Mouse (Mus musculus) thymus, adult 2 months (tissue): ENCODE results near the gene Fam83g. TPM values are rescaled to one million over a fixed set of nuclear protein-coding genes. Genes with fewer than 3 reads are reported as not detected.

ENCODE experiments used
- DNase-seq: peaks from one replicate; pipeline ENCODE4 v3.0.0; 2021
- H3K27ac ChIP-seq: fragments of 200-500 bp; 2 replicates; pipeline ENCODE4 v1.5.1; 2012; ENCODE audit warnings: low read length, control low read depth; ENCODE audit not compliant: control insufficient read depth, insufficient read depth
- H3K27me3 ChIP-seq: fragments of 200-500 bp; 2 replicates; pipeline ENCODE4 v1.6.1; 2012; ENCODE audit warnings: mild to moderate bottlenecking, low read length, moderate library complexity, mixed read lengths; ENCODE audit not compliant: control insufficient read depth, insufficient read depth
- H3K36me3 ChIP-seq: fragments of 200-500 bp; 2 replicates; pipeline ENCODE4 v1.6.1; 2012; ENCODE audit warnings: mild to moderate bottlenecking, low read length, moderate library complexity; ENCODE audit not compliant: control insufficient read depth, insufficient read depth
- H3K4me1 ChIP-seq: fragments of 200-500 bp; replicated peaks from 2 replicates; pipeline ENCODE4 v1.6.1; 2012; ENCODE audit warnings: low read length; ENCODE audit not compliant: control insufficient read depth, insufficient read depth
- H3K4me3 ChIP-seq: fragments of 200-500 bp; 2 replicates; pipeline ENCODE4 v1.5.1; 2012; ENCODE audit warnings: mild to moderate bottlenecking, low read length, control low read depth, moderate library complexity; ENCODE audit not compliant: control insufficient read depth, insufficient read depth
- CTCF ChIP-seq: fragments of 200-500 bp; IDR thresholded peaks from 2 replicates; pipeline ENCODE4 v1.5.1; 2012; ENCODE audit warnings: mild to moderate bottlenecking, control low read depth, low read length, moderate library complexity, borderline replicate concordance; ENCODE audit not compliant: control insufficient read depth, poor library complexity, insufficient read depth; ENCODE audit errors: extremely low read depth
- POLR2A ChIP-seq: fragments of 200-500 bp; IDR thresholded peaks from 2 replicates; pipeline ENCODE4 v1.6.1; 2012; ENCODE audit warnings: mild to moderate bottlenecking, low read length, control low read depth, moderate library complexity; ENCODE audit not compliant: control insufficient read depth, poor library complexity, insufficient read depth; ENCODE audit errors: extremely low read depth
- WGBS: fragments of 180-500 bp; shearing (Covaris S2); methylation state at CpG from one replicate; pipeline ENCODE4 v1.1.7; 2018; 5-methylcytosine and 5-hydroxymethylcytosine counted together
- polyA plus RNA-seq: library from polyadenylated mRNA; depleted of rRNA; stranded (reverse); fragments of >200 nt; gene quantifications from 2 replicates; pipeline ENCODE4 v1.2.3, GENCODE M21; 2012

Gene Fam83g
- polyA plus RNA-seq, 1 experiment: 9.5 TPM

DNA sequence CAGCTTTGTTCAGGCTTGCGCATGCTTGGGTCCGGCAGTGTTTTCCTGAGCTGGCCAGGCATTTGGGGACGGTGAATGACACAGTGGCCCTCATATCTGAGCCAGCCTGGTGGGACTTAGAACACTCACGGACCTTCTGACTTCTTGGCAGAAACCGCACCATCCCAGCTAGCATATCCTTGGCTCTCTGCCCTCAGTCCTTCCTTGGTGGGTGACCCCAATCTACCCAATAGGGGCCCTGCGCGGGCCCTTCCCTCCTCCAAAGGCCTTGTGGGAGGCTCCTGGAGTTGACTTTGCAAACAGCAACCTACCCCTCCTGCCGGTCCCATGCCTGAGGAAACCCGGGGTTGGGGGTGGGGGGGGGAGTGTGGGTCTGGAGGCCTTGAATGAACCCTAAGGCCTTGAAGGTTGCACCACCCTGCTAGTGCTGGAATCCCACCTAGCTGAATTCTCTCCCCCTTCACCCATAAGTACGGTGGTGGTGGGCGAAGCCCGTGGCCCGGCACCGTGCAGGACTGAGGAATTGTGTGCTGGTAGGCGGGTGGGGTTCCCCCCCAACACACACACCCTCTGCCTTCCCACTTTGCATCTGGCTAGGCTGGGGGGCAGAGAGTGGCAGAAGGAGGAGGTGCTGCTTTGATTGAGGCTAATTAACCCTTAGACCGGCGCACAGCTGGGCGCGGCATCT, 9.6 kb upstream of the Fam83g start:
- no peak for TF ChIP-seq CTCF
- TF ChIP-seq POLR2A: no peak
- Histone ChIP-seq H3K36me3 (peaks cover 22% of the 10 kb centered on the region), H3K27ac (no peak overlapping the region), H3K27me3 (no peaks in the 10 kb centered on the region), H3K4me1 (peaks cover 24% of the 10 kb centered on the region), H3K4me3 (no peak overlapping the region)
- 67% methylated on average over 19 of the region's 19 CpGs for WGBS
- no peak for DNase-seq

GRCm38 (mm10) chr11:61674839-61675159, 9.1 kb upstream of the Fam83g start:
- DNase-seq: no peak
- WGBS: 47% methylated on average over 8 of the region's 8 CpGs
- Histone ChIP-seq H3K27me3 (no peaks in the 10 kb centered on the region), H3K4me3 (no peak overlapping the region), H3K36me3 (peaks cover 22% of the 10 kb centered on the region), H3K27ac (no peak overlapping the region), H3K4me1 (peaks cover 19% of the 10 kb centered on the region)
- TF ChIP-seq CTCF (no peak), POLR2A (no peak)

DNA sequence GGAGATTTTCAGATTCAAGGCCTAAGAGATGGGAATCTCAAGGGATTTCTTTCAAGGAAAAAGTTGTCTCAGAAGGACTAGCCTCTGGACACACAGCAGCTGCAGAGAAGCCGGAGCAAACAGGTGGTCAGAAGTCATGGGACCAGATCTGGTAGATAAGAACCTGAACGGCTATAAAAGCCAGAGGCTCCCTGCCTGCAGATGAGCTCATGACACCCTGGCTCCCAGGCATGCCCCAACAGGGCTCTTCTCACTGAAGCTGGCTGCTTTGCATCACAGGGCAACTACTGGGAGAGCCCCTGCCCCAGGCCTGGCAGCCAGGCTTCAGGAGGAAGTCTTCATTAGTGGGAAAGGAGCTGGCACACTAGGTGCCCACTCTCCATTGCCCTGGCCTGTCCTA, 8.6 kb upstream of the Fam83g start:
- WGBS: 83% methylated on average over 2 of the region's 2 CpGs
- peaks cover 17% of the 10 kb centered on the region for H3K36me3 ChIP-seq
- TF ChIP-seq POLR2A (no peak), CTCF (no peak)
- H3K27ac ChIP-seq: no peak overlapping the region
- H3K27me3 ChIP-seq: no peaks in the 10 kb centered on the region
- DNase-seq: no peak
- no peak overlapping the region for H3K4me3 ChIP-seq
- peaks cover 14% of the 10 kb centered on the region; the same call in 1 of the 2 replicates for H3K4me1 ChIP-seq

GRCm38 (mm10) chr11:61676216-61676854, 7.6 kb upstream of the Fam83g start:
- 86% methylated on average over 7 of the region's 7 CpGs for WGBS
- peaks cover 9% of the 10 kb centered on the region for H3K36me3 ChIP-seq
- TF ChIP-seq POLR2A: no peak
- TF ChIP-seq CTCF: no peak
- no peak overlapping the region for H3K4me3 ChIP-seq
- no peak overlapping the region for H3K27ac ChIP-seq
- no peaks in the 10 kb centered on the region for H3K27me3 ChIP-seq
- no peak for DNase-seq
- H3K4me1 ChIP-seq: peaks cover 11% of the 10 kb centered on the region; the same call in 1 of the 2 replicates

DNA sequence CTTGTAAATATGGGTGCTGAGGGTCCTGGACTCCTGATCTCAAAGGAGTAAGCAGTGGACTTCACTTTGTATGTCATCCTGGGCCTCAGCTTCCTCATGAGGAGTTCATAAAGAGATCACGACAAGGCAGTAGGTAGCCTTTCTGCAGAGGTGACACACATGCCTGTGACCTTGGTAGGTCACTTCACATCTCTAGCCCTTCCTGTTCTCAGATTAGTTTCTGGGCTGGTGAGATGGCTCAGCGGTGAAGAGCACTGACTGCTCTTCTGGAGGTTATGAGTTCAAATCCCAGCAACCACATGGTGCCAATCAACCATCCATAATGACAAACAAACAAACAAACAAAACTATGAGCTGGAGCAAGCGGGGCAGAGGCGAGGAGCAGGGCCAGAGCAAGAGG, 6.2 kb upstream of the Fam83g start:
- 90% methylated on average over 4 of the region's 4 CpGs for WGBS

GRCm38 (mm10) chr11:61679091-61679866, 4.6 kb upstream of the Fam83g start:
- no peaks in the 10 kb centered on the region for H3K27me3 ChIP-seq
- TF ChIP-seq CTCF (no peak), POLR2A (no peak)

More for the DNA sequence above, 6.2 kb upstream of the Fam83g start:
- Histone ChIP-seq H3K36me3 (no peaks in the 10 kb centered on the region), H3K27ac (no peak overlapping the region), H3K27me3 (no peaks in the 10 kb centered on the region), H3K4me1 (peaks cover 11% of the 10 kb centered on the region; the same call in 1 of the 2 replicates), H3K4me3 (no peak overlapping the region)
- DNase-seq: no peak
- TF ChIP-seq POLR2A (no peak), CTCF (no peak)

More at GRCm38 (mm10) chr11:61679091-61679866, 4.6 kb upstream of the Fam83g start:
- WGBS: 85% methylated on average over 4 of the region's 4 CpGs
- H3K27ac ChIP-seq: no peak overlapping the region
- H3K36me3 ChIP-seq: no peaks in the 10 kb centered on the region
- DNase-seq: no peak
- no peak overlapping the region for H3K4me3 ChIP-seq
- peaks cover 25% of the 10 kb centered on the region for H3K4me1 ChIP-seq
